Mouse (Mus musculus): ENCODE measurements around the gene Prtn3. TPM values are rescaled to one million over a fixed set of nuclear protein-coding genes. Genes with fewer than 3 reads are reported as not detected.

Prtn3 gene
- polyA plus RNA-seq, 1 experiment from 2014 or later: 1.8 TPM

GRCm38 (mm10) chr10:79921572-79921971 lies 47.3 kb downstream of the Prtn3 start:
- Histone ChIP-seq H3K27ac (ENCODE audit: poor library complexity, severe bottlenecking) (no peak overlapping the region), H3K9me3 (replicated peaks) (no peaks in the 10 kb centered on the region), H3K4me3 (peak overlapping the region; percentile 29), H3K36me3 (no peaks in the 10 kb centered on the region), H3K9ac (peak overlapping the region; percentile 43), H3K27me3 (replicated peaks) (peaks cover 67% of the 10 kb centered on the region), H3K4me1 (replicated peaks) (peaks cover 47% of the 10 kb centered on the region), H3K4me2 (peak overlapping the region; percentile 65)
- 3% methylated on average over 34 of the region's 34 CpGs for WGBS
- ATAC-seq (ENCODE audit: insufficient number of reproducible peaks, low FRiP score): no peak

- Histone ChIP-seq H3K9ac (peak overlapping the region; percentile 96; the same call in 1 of the 2 replicates), H3K27ac (ENCODE audit: poor library complexity, severe bottlenecking) (0 out of 2 replicates have a peak overlapping the region, but pooled peaks have one; percentile 98), H3K4me2 (peak overlapping the region; percentile 80), H3K4me3 (peak overlapping the region; percentile 94; the same call in 1 of the 2 replicates), H3K27me3 (replicated peaks) (peaks cover 37% of the 10 kb centered on the region), H3K4me1 (replicated peaks) (peaks cover 44% of the 10 kb centered on the region), H3K36me3 (0 out of 2 replicates have a peak, but pooled peaks cover under 1% of the 10 kb centered on the region), H3K9me3 (replicated peaks) (no peaks in the 10 kb centered on the region)
- 11% methylated on average over 29 of the region's 29 CpGs for WGBS
- ATAC-seq (ENCODE audit: insufficient number of reproducible peaks, low FRiP score): no peak
Measured at GRCm38 (mm10) chr10:79924998-79925784, 50.9 kb downstream of the Prtn3 start.

- Histone ChIP-seq H3K9me3 (replicated peaks) (no peaks in the 10 kb centered on the region), H3K9ac (peak overlapping the region; percentile 96), H3K4me2 (peak overlapping the region; percentile 80), H3K27ac (ENCODE audit: poor library complexity, severe bottlenecking) (peak overlapping the region; percentile 98), H3K4me1 (replicated peaks) (peaks cover 46% of the 10 kb centered on the region), H3K36me3 (peaks cover 8% of the 10 kb centered on the region), H3K27me3 (replicated peaks) (peaks cover 29% of the 10 kb centered on the region), H3K4me3 (peak overlapping the region; percentile 94)
- 10% methylated on average over 14 of the region's 15 CpGs for WGBS
- ATAC-seq (ENCODE audit: insufficient number of reproducible peaks, low FRiP score): no peak
Measured at GRCm38 (mm10) chr10:79925785-79926490, 51.7 kb downstream of the Prtn3 start.

GRCm38 (mm10) chr10:79926491-79927323 lies 52.4 kb downstream of the Prtn3 start, which contains the start of gene Arid3a:
Arid3a (plus strand) TSS chr10:79927043.
- Histone ChIP-seq H3K4me1 (replicated peaks) (peaks cover 45% of the 10 kb centered on the region), H3K9me3 (replicated peaks) (no peaks in the 10 kb centered on the region), H3K4me3 (peak within 1 kb of the TSS; percentile 94), H3K27me3 (replicated peaks) (peaks cover 22% of the 10 kb centered on the region), H3K36me3 (peaks cover 16% of the 10 kb centered on the region), H3K27ac (ENCODE audit: poor library complexity, severe bottlenecking) (peak within 1 kb of the TSS; percentile 98), H3K4me2 (peak within 1 kb of the TSS; percentile 80), H3K9ac (peak within 1 kb of the TSS; percentile 96)
- under 1% methylated on average over 63 of the region's 63 CpGs for WGBS
- ATAC-seq (ENCODE audit: insufficient number of reproducible peaks, low FRiP score): peak; percentile 84

- Histone ChIP-seq H3K36me3 (peaks cover 23% of the 10 kb centered on the region), H3K9ac (peak overlapping the region; percentile 96), H3K4me2 (peak overlapping the region; percentile 80), H3K27me3 (replicated peaks) (peaks cover 14% of the 10 kb centered on the region), H3K9me3 (replicated peaks) (no peaks in the 10 kb centered on the region), H3K4me3 (peak overlapping the region; percentile 94), H3K27ac (ENCODE audit: poor library complexity, severe bottlenecking) (peak overlapping the region; percentile 98), H3K4me1 (replicated peaks) (peaks cover 50% of the 10 kb centered on the region)
- peak; percentile 51 for ATAC-seq (ENCODE audit: insufficient number of reproducible peaks, low FRiP score)
- under 1% methylated on average over 52 of the region's 54 CpGs for WGBS
Measured at GRCm38 (mm10) chr10:79927324-79928029, 53.2 kb downstream of the Prtn3 start.

GRCm38 (mm10) chr10:79928030-79928694 lies 53.9 kb downstream of the Prtn3 start:
- H3K4me1 ChIP-seq (replicated peaks): peaks cover 57% of the 10 kb centered on the region
- no peaks in the 10 kb centered on the region for H3K9me3 ChIP-seq (replicated peaks)
- peak; percentile 7 for ATAC-seq (ENCODE audit: insufficient number of reproducible peaks, low FRiP score)
- under 1% methylated on average over 29 of the region's 29 CpGs for WGBS
- peaks cover 25% of the 10 kb centered on the region for H3K36me3 ChIP-seq
- H3K9ac ChIP-seq: peak overlapping the region; percentile 96
- peak overlapping the region; percentile 80 for H3K4me2 ChIP-seq
- H3K27me3 ChIP-seq (replicated peaks): peaks cover 7% of the 10 kb centered on the region
- peak overlapping the region; percentile 94 for H3K4me3 ChIP-seq
- peak overlapping the region; percentile 98 for H3K27ac ChIP-seq (ENCODE audit: poor library complexity, severe bottlenecking)

GRCm38 (mm10) chr10:79928907-79929701 lies 54.8 kb downstream of the Prtn3 start:
- 22% methylated on average over 9 of the region's 9 CpGs for WGBS
- Histone ChIP-seq H3K9ac (peak overlapping the region; percentile 96), H3K4me2 (peak overlapping the region; percentile 80), H3K27me3 (replicated peaks) (0 out of 2 replicates have a peak, but pooled peaks cover 2% of the 10 kb centered on the region), H3K4me1 (replicated peaks) (peaks cover 67% of the 10 kb centered on the region), H3K9me3 (replicated peaks) (no peaks in the 10 kb centered on the region), H3K4me3 (peak overlapping the region; percentile 94), H3K27ac (ENCODE audit: poor library complexity, severe bottlenecking) (peak overlapping the region; percentile 98), H3K36me3 (peaks cover 34% of the 10 kb centered on the region)
- ATAC-seq (ENCODE audit: insufficient number of reproducible peaks, low FRiP score): no peak

- H3K9me3 ChIP-seq (replicated peaks): no peaks in the 10 kb centered on the region
- WGBS: 87% methylated on average over 18 of the region's 18 CpGs
- H3K27me3 ChIP-seq (replicated peaks): no peaks in the 10 kb centered on the region
- peaks cover 40% of the 10 kb centered on the region for H3K36me3 ChIP-seq
- H3K4me2 ChIP-seq: peak overlapping the region; percentile 80; the same call in 1 of the 2 replicates
- no peak for ATAC-seq (ENCODE audit: insufficient number of reproducible peaks, low FRiP score)
- H3K9ac ChIP-seq: peak overlapping the region; percentile 96; the same call in 1 of the 2 replicates
- peaks cover 78% of the 10 kb centered on the region for H3K4me1 ChIP-seq (replicated peaks)
- peak overlapping the region; percentile 98 for H3K27ac ChIP-seq (ENCODE audit: poor library complexity, severe bottlenecking)
- no peak overlapping the region for H3K4me3 ChIP-seq
Measured at GRCm38 (mm10) chr10:79929967-79930825, 55.9 kb downstream of the Prtn3 start.

- 87% methylated on average over 16 of the region's 16 CpGs for WGBS
- ATAC-seq (ENCODE audit: insufficient number of reproducible peaks, low FRiP score): no peak
- Histone ChIP-seq H3K4me3 (no peak overlapping the region), H3K36me3 (peaks cover 43% of the 10 kb centered on the region), H3K4me2 (no peak overlapping the region), H3K27ac (ENCODE audit: poor library complexity, severe bottlenecking) (no peak overlapping the region), H3K4me1 (replicated peaks) (peaks cover 80% of the 10 kb centered on the region), H3K9me3 (replicated peaks) (no peaks in the 10 kb centered on the region), H3K9ac (no peak overlapping the region), H3K27me3 (replicated peaks) (no peaks in the 10 kb centered on the region)
Measured at GRCm38 (mm10) chr10:79930826-79931186, 56.5 kb downstream of the Prtn3 start.
